Mouse (Mus musculus): ENCODE data around the gene Ank.

DNA sequence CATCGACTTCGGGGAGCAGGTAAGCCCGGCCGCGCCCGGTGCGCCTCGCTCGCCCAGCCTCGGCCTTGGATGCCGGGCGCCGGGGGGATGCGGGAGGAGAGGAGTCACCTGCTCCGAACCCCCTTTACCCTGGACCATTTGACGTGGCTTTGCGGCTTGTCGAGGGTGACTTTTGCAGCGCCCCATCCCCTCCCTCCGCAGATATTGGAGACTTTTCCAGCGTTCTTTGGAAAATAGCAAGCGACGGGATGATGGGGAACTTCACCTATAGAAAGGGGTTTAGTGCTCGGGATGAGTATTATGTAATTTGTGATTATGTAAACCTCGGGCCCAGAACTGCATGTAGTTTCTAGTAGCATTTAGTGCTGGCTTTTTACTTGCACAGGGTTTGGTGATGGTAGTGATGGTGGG, 609 bp downstream of the Ank start:
- TF ChIP-seq POLR2A (IDR thresholded peaks at IDR 0.05; ENCODE audit: insufficient read depth, low read depth, low read length): no peak
- TF ChIP-seq CTCF (IDR thresholded peaks at IDR 0.05; ENCODE audit: insufficient read depth, low read depth, low read length): no peak

All from olfactory bulb, adult 2 months (tissue).